Mouse (Mus musculus) bone marrow, adult 2 months (tissue): ENCODE results near the gene Rps19bp1.

Experiments
- CTCF ChIP-seq: fragments of 200-500 bp; IDR thresholded peaks from 2 replicates; pipeline ENCODE4 v1.5.1; 2011; ENCODE audit warnings: low read length, control low read depth; ENCODE audit not compliant: control insufficient read depth, insufficient read depth
- POLR2A ChIP-seq: fragments of 200-500 bp; IDR thresholded peaks from 2 replicates; pipeline ENCODE4 v1.6.1; 2011; ENCODE audit warnings: low read depth, mild to moderate bottlenecking, control low read depth, low read length, borderline replicate concordance; ENCODE audit not compliant: control insufficient read depth

GRCm38 (mm10) chr15:80257602-80258239 lies 6.4 kb downstream of the Rps19bp1 start:
- TF ChIP-seq CTCF: no peak
- TF ChIP-seq POLR2A: no peak
